Mouse (Mus musculus) liver, adult 2 months (tissue): Measurements from ENCODE around the gene Mxd3.

Experiments
- CTCF ChIP-seq: fragments of 200-500 bp; IDR thresholded peaks from 2 replicates; pipeline ENCODE4 v1.5.1; 2011; ENCODE audit warnings: low read depth, low read length, control low read depth
- POLR2A ChIP-seq: fragments of 200-500 bp; IDR thresholded peaks from 2 replicates; pipeline ENCODE4 v1.6.1; 2011; ENCODE audit warnings: low read length, control low read depth; ENCODE audit not compliant: insufficient read depth; ENCODE audit errors: extremely low read depth

DNA sequence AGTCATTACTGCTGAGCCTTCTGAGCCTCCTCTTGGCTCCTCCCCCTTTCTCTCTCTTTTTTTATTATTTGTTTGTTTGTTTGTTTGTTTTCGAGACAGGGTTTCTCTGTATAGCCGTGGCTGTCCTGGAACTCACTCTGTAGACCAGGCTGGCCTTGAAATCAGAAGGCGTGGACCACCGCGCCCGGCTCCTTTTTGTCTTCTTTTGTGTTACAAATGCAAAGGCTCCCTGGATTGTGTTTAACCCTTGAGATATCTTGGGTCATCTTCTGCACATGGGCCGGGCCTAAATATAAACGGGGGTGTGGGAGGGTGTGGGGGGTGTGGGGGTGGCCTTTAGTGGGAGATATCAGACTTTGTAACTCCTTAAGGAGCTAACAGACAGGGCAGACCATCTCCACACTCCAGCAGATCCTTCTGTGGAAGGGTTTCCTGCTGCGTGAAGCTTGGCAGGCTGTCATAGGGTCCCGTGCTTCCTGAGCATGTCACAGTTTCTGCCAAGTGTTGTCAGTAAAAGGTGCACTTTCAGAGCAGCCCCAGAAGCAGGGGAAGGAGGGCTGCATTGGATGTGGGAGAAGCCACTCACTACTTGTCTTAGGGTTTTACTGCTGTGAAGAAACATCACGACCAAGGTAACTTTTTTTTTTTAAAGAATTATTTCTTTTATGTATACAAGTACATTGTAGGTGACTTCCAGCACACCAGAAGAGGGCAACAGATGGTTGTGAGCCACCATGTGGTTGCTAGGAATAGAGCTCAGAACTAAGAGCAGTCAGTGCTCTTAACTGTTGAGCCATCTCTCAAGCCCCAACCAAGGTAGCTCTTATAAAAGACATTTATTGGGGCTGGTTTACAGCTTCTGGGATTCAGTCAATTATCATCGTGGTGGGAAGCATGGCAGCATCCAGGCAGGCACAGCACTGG is 8.8 kb upstream of the Mxd3 start:
- TF ChIP-seq POLR2A (no peak), CTCF (no peak)
